Mouse (Mus musculus) spleen, postnatal 36 days (tissue): ENCODE data around the gene Pik3r1.

Experiments used
- DNase-seq, 2 experiments: peaks; one replicate each; pipeline ENCODE4 v3.0.0; 2022; ENCODE audit warnings: low spot score in 2 of 2, mixed read lengths in 1 of 2

The Pik3r1 gene

GRCm38 (mm10) chr13:101767809-101768629 is at the start of gene Pik3r1:
Gene Pik3r1, minus strand, starts transcription at chr13:101768217.
- DNase-seq, result peak; percentile 95

- no peak for DNase-seq
These were observed 45.4 kb upstream of the Pik3r1 start for GRCm38 (mm10) chr13:101813267-101813900.

- DNase-seq, result no peak
These were observed 44.3 kb upstream of the Pik3r1 start for GRCm38 (mm10) chr13:101812341-101812740.

- no peak for DNase-seq
These were observed 43.9 kb upstream of the Pik3r1 start for GRCm38 (mm10) chr13:101811882-101812281.

- no peak for DNase-seq
These were observed 42.6 kb upstream of the Pik3r1 start for GRCm38 (mm10) chr13:101810667-101811066.

- peak in 1 of 2 experiments; percentile 10 for DNase-seq
These were observed 41.8 kb upstream of the Pik3r1 start for GRCm38 (mm10) chr13:101809796-101810195.

- no peak for DNase-seq
These were observed 37.6 kb upstream of the Pik3r1 start for GRCm38 (mm10) chr13:101805559-101806091.

- peak; percentile 11 to 14 for DNase-seq
These were observed 33.6 kb upstream of the Pik3r1 start for GRCm38 (mm10) chr13:101801372-101802186.

- DNase-seq, result no peak
These were observed 32.9 kb upstream of the Pik3r1 start for GRCm38 (mm10) chr13:101800833-101801371.

GRCm38 (mm10) chr13:101800021-101800596 is 32.1 kb upstream of the Pik3r1 start:
- no peak for DNase-seq

- DNase-seq, result no peak
These were observed 31.3 kb upstream of the Pik3r1 start for GRCm38 (mm10) chr13:101799318-101799717.

GRCm38 (mm10) chr13:101798522-101798921 is 30.5 kb upstream of the Pik3r1 start:
- no peak for DNase-seq

- DNase-seq, result no peak
These were observed 29.0 kb upstream of the Pik3r1 start for GRCm38 (mm10) chr13:101796983-101797382.

GRCm38 (mm10) chr13:101785705-101786104 is 17.7 kb upstream of the Pik3r1 start:
- DNase-seq, result no peak

- DNase-seq, result no peak
These were observed 16.8 kb upstream of the Pik3r1 start for GRCm38 (mm10) chr13:101784651-101785289.

- no peak for DNase-seq
These were observed 11.0 kb upstream of the Pik3r1 start for GRCm38 (mm10) chr13:101779011-101779410.

GRCm38 (mm10) chr13:101777851-101778250 is 9.8 kb upstream of the Pik3r1 start:
- DNase-seq, result no peak

- no peak for DNase-seq
These were observed 3.1 kb upstream of the Pik3r1 start for GRCm38 (mm10) chr13:101771071-101771470.

- DNase-seq, result no peak
These were observed 1.9 kb upstream of the Pik3r1 start for GRCm38 (mm10) chr13:101769955-101770354.

- DNase-seq, result peak in 1 of 2 experiments; percentile 46
These were observed 594 bp upstream of the Pik3r1 start for GRCm38 (mm10) chr13:101768630-101768991.
